Mouse (Mus musculus): ENCODE results near the gene C2cd6.
A peak's percentile ranks its signal among the peaks of the same experiment; 100 is the strongest.

The C2cd6 gene

GRCm38 (mm10) chr1:59094705-59095104 is at the start of gene C2cd6:
C2cd6 (minus strand) TSS chr1:59094900.
- ATAC-seq (ENCODE audit: low TSS enrichment), result no peak

DNA sequence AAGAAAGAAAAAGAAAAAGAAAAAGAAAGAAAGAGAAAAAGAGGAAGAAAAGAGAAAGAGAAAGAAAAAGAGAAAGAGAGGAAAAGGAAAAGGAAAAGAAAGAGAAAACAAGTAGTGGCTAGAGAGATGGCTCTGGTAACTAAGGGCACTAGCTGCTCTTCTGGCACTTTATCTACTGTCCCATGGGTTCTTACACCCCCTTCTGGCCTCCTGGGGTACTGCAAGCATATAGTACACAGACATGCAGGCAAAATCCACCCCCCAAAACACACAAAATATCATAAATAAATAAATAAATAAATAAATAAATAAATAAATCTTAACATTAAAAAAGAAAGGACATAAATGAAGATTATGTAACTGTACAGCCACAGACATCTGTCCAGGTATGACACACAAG is 48.1 kb upstream of the C2cd6 start:
- ATAC-seq (ENCODE audit: low TSS enrichment), result no peak

DNA sequence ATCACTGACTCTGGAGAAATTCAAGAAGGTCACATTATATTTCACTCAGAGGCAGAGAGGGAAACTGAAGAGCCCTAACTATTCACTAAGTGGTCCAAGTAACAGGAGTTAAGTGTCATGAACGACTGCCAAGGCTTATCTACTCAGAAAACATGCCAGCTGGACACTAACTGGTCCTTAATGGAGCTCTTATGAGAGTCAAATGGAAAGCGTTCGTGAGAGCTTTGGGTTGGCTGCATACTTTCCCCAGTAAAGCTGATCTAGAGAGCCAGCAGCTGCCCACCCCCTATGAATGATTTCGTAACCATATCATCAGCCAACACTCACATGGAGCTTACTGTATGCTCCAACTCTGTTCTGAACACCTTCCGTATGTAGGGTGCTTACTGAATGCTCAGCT is 39.7 kb upstream of the C2cd6 start:
- no peak for ATAC-seq (ENCODE audit: low TSS enrichment)

DNA sequence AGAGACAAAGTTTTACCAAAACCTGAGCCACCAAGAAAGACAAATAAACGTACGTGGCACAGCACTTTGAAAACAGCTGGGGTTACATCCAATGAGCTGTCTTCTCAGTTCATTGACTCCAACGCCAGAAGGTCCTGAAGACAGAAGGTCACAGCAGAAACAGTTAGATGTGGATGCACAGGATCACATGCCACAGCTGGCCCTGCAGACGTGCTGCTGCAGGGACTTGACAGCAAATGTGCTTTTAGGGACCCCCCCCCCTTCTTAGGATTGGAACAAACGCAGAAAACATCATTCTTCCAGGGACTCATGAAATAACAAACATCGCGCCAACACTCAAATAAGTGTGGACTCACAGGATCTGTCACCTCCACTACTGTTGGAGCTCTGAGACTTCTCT is 34.2 kb upstream of the C2cd6 start:
- no peak for ATAC-seq (ENCODE audit: low TSS enrichment)

DNA sequence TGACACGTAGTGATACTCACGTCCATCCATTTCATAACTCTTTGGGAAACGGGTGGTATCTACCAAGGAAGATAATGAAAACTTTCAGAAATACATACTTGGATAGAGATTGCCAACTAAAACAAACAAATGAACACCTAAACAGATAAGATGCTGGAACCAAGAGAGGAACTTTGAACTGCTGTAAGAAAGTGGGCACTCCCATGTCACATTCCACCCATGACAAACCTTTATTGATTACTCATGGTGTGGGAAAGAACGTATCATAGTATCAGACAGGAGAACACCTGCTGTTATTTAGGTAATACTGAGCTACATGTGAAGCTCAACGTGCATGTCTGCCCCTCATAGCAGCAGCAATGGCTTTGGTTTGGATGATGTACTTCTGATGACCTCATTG is 30.9 kb upstream of the C2cd6 start:
- no peak for ATAC-seq (ENCODE audit: low TSS enrichment)

DNA sequence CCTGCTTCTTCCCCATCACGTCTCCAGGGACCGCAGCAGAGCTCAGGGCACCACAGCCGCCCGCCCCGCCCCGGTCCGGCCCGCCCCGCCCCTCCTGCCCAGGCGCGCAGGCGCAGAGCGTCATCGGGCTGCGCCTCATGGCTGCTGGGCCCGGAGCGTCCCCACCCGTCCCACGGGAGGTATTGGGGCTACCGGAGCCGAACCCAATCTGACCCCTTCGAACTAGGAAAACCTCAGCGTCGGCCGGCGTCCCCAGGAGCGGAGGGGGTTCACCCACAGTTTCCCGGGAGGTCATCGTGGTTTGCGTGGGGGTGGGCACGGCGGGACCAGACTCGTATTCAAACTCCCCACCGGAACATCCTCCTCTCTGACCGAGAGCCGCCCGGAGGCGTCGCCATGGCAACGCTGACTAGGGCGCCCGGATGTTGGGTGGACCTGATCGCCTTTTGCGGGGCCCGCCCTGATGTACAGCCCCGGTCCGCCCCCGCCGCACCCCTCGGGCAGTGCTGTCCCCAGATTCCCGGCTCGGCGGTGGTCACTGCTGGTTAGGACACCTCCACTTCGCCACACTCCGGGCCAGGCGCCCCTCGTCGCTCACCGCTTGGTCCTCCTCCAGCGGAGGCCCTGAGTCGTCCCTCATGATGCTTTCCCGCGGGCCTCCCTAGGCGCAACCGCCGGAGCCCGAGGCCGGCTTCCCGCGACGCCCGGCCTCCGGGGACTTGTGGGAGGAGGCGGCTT is 25.2 kb upstream of the C2cd6 start, which contains the start of gene Tmem237:
Gene Tmem237, minus strand, starts transcription at position 689 of the 738 bp plus-strand sequence.
- ATAC-seq (ENCODE audit: low TSS enrichment), result peak; percentile 98

GRCm38 (mm10) chr1:59110524-59110923 is 15.8 kb upstream of the C2cd6 start:
- no peak for ATAC-seq (ENCODE audit: low TSS enrichment)

- ATAC-seq (ENCODE audit: low TSS enrichment), result no peak
Measured at GRCm38 (mm10) chr1:59102071-59102470, 7.4 kb upstream of the C2cd6 start.

GRCm38 (mm10) chr1:59101020-59101419 is 6.3 kb upstream of the C2cd6 start:
- peak; percentile 98 for ATAC-seq (ENCODE audit: low TSS enrichment)

- ATAC-seq (ENCODE audit: low TSS enrichment), result no peak
Measured at GRCm38 (mm10) chr1:59070867-59071266, 23.8 kb downstream of the C2cd6 start.

- ATAC-seq (ENCODE audit: low TSS enrichment), result peak; percentile 94
Measured at GRCm38 (mm10) chr1:59067976-59068375, 26.7 kb downstream of the C2cd6 start.

GRCm38 (mm10) chr1:59063697-59064096 is 31.0 kb downstream of the C2cd6 start:
- ATAC-seq (ENCODE audit: low TSS enrichment), result no peak

DNA sequence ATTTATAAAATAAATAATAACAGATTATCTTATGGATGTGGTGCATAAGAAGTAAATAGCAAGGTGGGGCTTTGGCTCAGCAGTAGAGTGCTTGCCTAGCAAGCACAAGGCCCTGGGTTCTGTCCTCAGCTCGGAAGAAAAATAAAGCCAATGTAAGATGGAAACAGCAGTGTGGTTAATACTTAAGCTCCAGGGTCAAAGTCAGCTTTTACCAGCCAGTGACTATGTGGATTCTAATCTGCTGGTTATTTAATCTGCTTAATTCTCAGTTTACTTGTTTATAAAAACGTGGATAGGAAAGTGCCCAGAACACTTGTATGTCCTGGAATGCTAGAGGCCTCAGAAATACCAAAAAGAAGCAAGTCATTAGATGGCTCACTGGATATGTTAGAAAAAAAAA is 37.7 kb downstream of the C2cd6 start:
- no peak for ATAC-seq (ENCODE audit: low TSS enrichment)

GRCm38 (mm10) chr1:59051306-59051705 is 43.4 kb downstream of the C2cd6 start:
- ATAC-seq (ENCODE audit: low TSS enrichment), result no peak

DNA sequence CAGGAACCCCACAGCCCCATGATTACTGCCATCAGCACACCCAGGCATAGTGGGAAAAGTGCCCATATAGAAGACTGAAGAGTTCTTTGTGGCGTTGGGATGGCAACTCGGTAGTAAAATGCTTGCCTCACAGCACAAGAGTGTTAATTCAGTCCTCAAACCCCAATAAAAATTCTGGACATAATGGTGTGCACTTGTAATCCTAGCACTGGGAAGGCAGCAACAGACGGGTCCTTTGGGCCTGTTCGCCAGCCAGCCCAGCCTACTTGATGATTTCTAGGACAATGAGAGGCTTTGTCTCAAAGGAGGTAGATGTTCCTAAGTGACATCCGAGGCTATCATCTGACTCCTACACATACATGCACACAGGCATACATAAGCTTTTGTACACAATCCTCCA is 57.0 kb downstream of the C2cd6 start:
- ATAC-seq (ENCODE audit: low TSS enrichment), result no peak

DNA sequence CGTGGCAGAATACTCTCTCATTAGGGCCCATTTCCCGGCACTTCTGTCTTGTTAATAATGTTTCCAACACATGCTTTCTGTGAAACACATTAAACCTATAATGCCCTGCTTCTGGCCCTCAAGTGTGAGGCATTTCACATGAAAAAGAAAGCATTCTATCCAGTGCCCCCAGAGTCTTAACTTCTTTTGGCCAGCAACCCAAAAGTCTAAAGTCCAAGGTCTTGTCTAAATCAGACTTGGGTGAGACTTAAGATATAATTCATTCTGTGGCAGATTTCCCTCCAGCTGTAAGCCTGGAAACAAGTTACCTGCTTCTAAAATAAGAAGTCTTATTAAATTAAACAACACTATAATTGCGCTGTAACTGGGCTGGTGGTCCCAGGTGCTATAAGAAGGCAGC is 73.1 kb downstream of the C2cd6 start:
- ATAC-seq (ENCODE audit: low TSS enrichment), result no peak

GRCm38 (mm10) chr1:59009250-59009649 is 85.5 kb downstream of the C2cd6 start:
- ATAC-seq (ENCODE audit: low TSS enrichment), result no peak

All from frontal cortex, adult (tissue).